Mouse (Mus musculus) induced T-regulatory cell, adult 2 months (primary cell): ENCODE data around the gene Phlpp2.
"Not testable (repeated sequence)": the region's sequence is repeated elsewhere in the genome, so short reads cannot be mapped to it uniquely, and the experiment has no call there.

Experiments used
- DNase-seq: peaks from one replicate; pipeline ENCODE4 v3.0.0-alpha.2; 2012; ENCODE audit warnings: low read depth

The Phlpp2 gene

GRCm38 (mm10) chr8:109868003-109868679 lies at the start of gene Phlpp2:
TSS of gene Phlpp2 (plus strand) at chr8:109868542.
- DNase-seq, result peak; percentile 94

- DNase-seq, result no peak
These were observed 44.8 kb upstream of the Phlpp2 start for GRCm38 (mm10) chr8:109823561-109823960.

GRCm38 (mm10) chr8:109839822-109840221 lies 28.5 kb upstream of the Phlpp2 start:
- DNase-seq, result no peak

GRCm38 (mm10) chr8:109842468-109842867 lies 25.9 kb upstream of the Phlpp2 start:
- no peak for DNase-seq

- no peak for DNase-seq
These were observed 20.5 kb upstream of the Phlpp2 start for GRCm38 (mm10) chr8:109847866-109848265.

- DNase-seq, result no peak
These were observed 19.4 kb upstream of the Phlpp2 start for GRCm38 (mm10) chr8:109848981-109849380.

- DNase-seq, result peak; percentile 90
These were observed 14.9 kb upstream of the Phlpp2 start for GRCm38 (mm10) chr8:109853423-109853822.

- DNase-seq, result no peak
These were observed 13.8 kb upstream of the Phlpp2 start for GRCm38 (mm10) chr8:109854522-109854921.

GRCm38 (mm10) chr8:109855451-109855850 lies 12.9 kb upstream of the Phlpp2 start:
- no peak for DNase-seq

- DNase-seq, result peak; percentile 79
These were observed 4.9 kb upstream of the Phlpp2 start for GRCm38 (mm10) chr8:109863398-109863797.

GRCm38 (mm10) chr8:109864798-109865197 lies 3.5 kb upstream of the Phlpp2 start:
- DNase-seq, result no peak

- DNase-seq, result no peak
These were observed 2.8 kb upstream of the Phlpp2 start for GRCm38 (mm10) chr8:109865536-109865935.

GRCm38 (mm10) chr8:109866690-109867089 lies 1.7 kb upstream of the Phlpp2 start:
- no peak for DNase-seq

- peak; percentile 55 for DNase-seq
These were observed 479 bp downstream of the Phlpp2 start for GRCm38 (mm10) chr8:109868680-109869361.

GRCm38 (mm10) chr8:109871056-109871455 lies 2.7 kb downstream of the Phlpp2 start:
- no peak for DNase-seq

GRCm38 (mm10) chr8:109873800-109874199 lies 5.5 kb downstream of the Phlpp2 start:
- DNase-seq, result not testable (repeated sequence)

- DNase-seq, result no peak
These were observed 11.8 kb downstream of the Phlpp2 start for GRCm38 (mm10) chr8:109880012-109880662.

- no peak for DNase-seq
These were observed 17.0 kb downstream of the Phlpp2 start for GRCm38 (mm10) chr8:109885294-109885693.

GRCm38 (mm10) chr8:109889211-109889610 lies 20.9 kb downstream of the Phlpp2 start:
- DNase-seq, result no peak

- DNase-seq, result no peak
These were observed 22.6 kb downstream of the Phlpp2 start for GRCm38 (mm10) chr8:109890794-109891585.

GRCm38 (mm10) chr8:109894636-109895035 lies 26.3 kb downstream of the Phlpp2 start:
- no peak for DNase-seq

GRCm38 (mm10) chr8:109895355-109895754 lies 27.0 kb downstream of the Phlpp2 start:
- no peak for DNase-seq
